Mouse (Mus musculus) lung, adult 2 months (tissue): ENCODE measurements around the gene Mvb12a.

ENCODE experiments used
- CTCF ChIP-seq: fragments of 200-500 bp; IDR thresholded peaks from 2 replicates; pipeline ENCODE4 v1.5.1; 2011; ENCODE audit warnings: mild to moderate bottlenecking, low read length, control low read depth; ENCODE audit not compliant: insufficient read depth
- POLR2A ChIP-seq: fragments of 200-500 bp; IDR thresholded peaks from 2 replicates; pipeline ENCODE4 v1.6.1; 2011; ENCODE audit warnings: low read depth, mild to moderate bottlenecking, control low read depth, low read length, borderline replicate concordance; ENCODE audit errors: extremely low read depth

- TF ChIP-seq POLR2A = no peak
- TF ChIP-seq CTCF = no peak
These were observed 51.6 kb downstream of the Mvb12a start for GRCm38 (mm10) chr8:71594324-71594722.
